ENCODE assay signal across 11 mouse cellular contexts in genomic region chr11:96091073-96091472, GRCm38 (mm10). TPM values are rescaled to one million over a fixed set of nuclear protein-coding genes. Genes with fewer than 3 reads are reported as not detected.
A peak's percentile ranks its signal among the peaks of the same experiment; 100 is the strongest.
DNase-seq lines count a peak whose midpoint lies in the region; ATAC-seq and TF ChIP-seq lines count a peak whose summit lies in the region.
"Had no signal": no experiment of that assay in that cellular context is flagged by ENCODE, and none has a peak within 500 bp of the region (broad histone marks: within the 10 kb centered on the region; RNA-seq: fewer than 3 reads in every experiment).

No protein-coding gene starts in this region.

- H3K27me3 ChIP-seq in embryonic facial prominence, embryonic 11.5 days (ENCODE audit: control insufficient read depth, insufficient read depth, low read length): no peaks in the 10 kb centered on the region; the same call in 1 of the 2 replicates

- H3K4me1 ChIP-seq in embryonic facial prominence, embryonic 11.5 days (ENCODE audit: control insufficient read depth, insufficient read depth, low read length): no peaks in the 10 kb centered on the region

- H3K9me3 ChIP-seq in embryonic facial prominence, embryonic 11.5 days (replicated peaks; ENCODE audit: control insufficient read depth, low read length): 0 out of 2 replicates have a peak, but pooled peaks cover 4% of the 10 kb centered on the region

- H3K27ac ChIP-seq in layer of hippocampus, adult 2 months: no peak overlapping the region
- no peak overlapping the region for H3K27ac ChIP-seq in embryonic facial prominence, embryonic 11.5 days (replicated peaks; ENCODE audit: low read depth, low read length)
- H3K27ac ChIP-seq: macrophage had no signal

- WGBS in embryonic facial prominence, embryonic 11.5 days: 54% methylated on average over 2 of the region's 2 CpGs

- no peaks in the 10 kb centered on the region for H3K36me3 ChIP-seq in embryonic facial prominence, embryonic 11.5 days (replicated peaks; ENCODE audit: control insufficient read depth, insufficient read depth, low read depth, low read length)

- H3K9ac ChIP-seq in embryonic facial prominence, embryonic 11.5 days (replicated peaks; ENCODE audit: low read length): no peak overlapping the region

- ATAC-seq in CD4-positive, CD25-positive, alpha-beta regulatory T cell, adult 4 months: no peak
- no peak for ATAC-seq in embryonic facial prominence, embryonic 11.5 days (replicated peaks; ENCODE audit: insufficient number of reproducible peaks, low FRiP score, low TSS enrichment, low read depth)

- H3K4me2 ChIP-seq in embryonic facial prominence, embryonic 11.5 days (ENCODE audit: low read depth, low read length): no peak overlapping the region

- peak; percentile 60 for TF ChIP-seq CTCF in layer of hippocampus, adult 2 months (conservative IDR thresholded peaks at IDR 0.05)

- DNase-seq in CD4-positive, CD25-positive, alpha-beta regulatory T cell, adult 2 months (ENCODE audit: low read depth, low spot score): peak; percentile 48
- no peak for DNase-seq in layer of hippocampus, adult 2 months (ENCODE audit: low spot score in 2 of 2)
- no peak for DNase-seq in layer of hippocampus, postnatal 25 days (ENCODE audit: extremely low spot score in 1 of 2, low spot score in 1 of 2)
- peak; percentile 32 for DNase-seq in CD4-positive helper T cell, adult 2 months (ENCODE audit: low read depth, low spot score)
- peak; percentile 45 for DNase-seq in embryonic facial prominence, embryonic 11.5 days (ENCODE audit: low spot score)
- no peak for DNase-seq in cerebellum, postnatal 4 days (ENCODE audit: low spot score in 2 of 2)
- no peak for DNase-seq in gastrocnemius, postnatal 10 days
- DNase-seq: gastrocnemius, postnatal 14 days; right cerebral cortex, adult 18-20 months had no signal

- no peak overlapping the region for H3K4me3 ChIP-seq in layer of hippocampus, adult 2 months
- no peak overlapping the region for H3K4me3 ChIP-seq in embryonic facial prominence, embryonic 11.5 days (ENCODE audit: low read depth, low read length)

RNA-seq across cellular contexts. Expression of gene Atp5g1, which starts 15.6 kb away (rescaled TPM):
- 100 to 1,000 TPM; 289 to 328 TPM for polyA plus RNA-seq in CD4-positive, CD25-positive, alpha-beta regulatory T cell, adult 4 months (2017; shearing (Covaris generic))
- 100 to 1,000 TPM; 409 to 414 TPM for total RNA-seq in layer of hippocampus, adult 2 months (2021)
- 100 to 1,000 TPM; 430 to 475 TPM for total RNA-seq in layer of hippocampus, postnatal 25 days (2021)
- 478 and 527 TPM in 2 replicates for polyA plus RNA-seq in embryonic facial prominence, embryonic 11.5 days (2014; fragmentation: Nextera tagmentation; extraction: Ambion mirVana)
- 1,000 to 10,000 TPM; 1,118 to 1,302 TPM for total RNA-seq in gastrocnemius, postnatal 10 days (2021)

RNA-seq across cellular contexts. Expression of gene Calcoco2, which starts 20.7 kb away (rescaled TPM):
- polyA plus RNA-seq in CD4-positive, CD25-positive, alpha-beta regulatory T cell, adult 4 months (2017; shearing (Covaris generic)): not detected
- not detected for total RNA-seq in layer of hippocampus, adult 2 months (2021)
- total RNA-seq in layer of hippocampus, postnatal 25 days (2021): not detected
- not detected in 2 replicates for polyA plus RNA-seq in embryonic facial prominence, embryonic 11.5 days (2014; fragmentation: Nextera tagmentation; extraction: Ambion mirVana)
- not detected for total RNA-seq in gastrocnemius, postnatal 10 days (2021)
- total RNA-seq: gastrocnemius, postnatal 14 days had no signal
- polyA plus RNA-seq: macrophage had no signal

RNA-seq across cellular contexts. Expression of gene Ube2z, which starts 25.9 kb away (rescaled TPM):
- 10 to 100 TPM in 1 of 2 experiments, 1 to 10 TPM in 1; 7.9 to 10.0 TPM for polyA plus RNA-seq in CD4-positive, CD25-positive, alpha-beta regulatory T cell, adult 4 months (2017; shearing (Covaris generic))
- total RNA-seq in layer of hippocampus, adult 2 months (2021): 10 to 100 TPM; 54.4 to 56.2 TPM
- 10 to 100 TPM; 51.6 to 58.2 TPM for total RNA-seq in layer of hippocampus, postnatal 25 days (2021)
- polyA plus RNA-seq in embryonic facial prominence, embryonic 11.5 days (2014; fragmentation: Nextera tagmentation; extraction: Ambion mirVana): 28.2 and 28.3 TPM in 2 replicates
- total RNA-seq in gastrocnemius, postnatal 10 days (2021): 10 to 100 TPM; 24.2 to 29.8 TPM

RNA-seq across cellular contexts. Expression of gene Ttll6, which starts 42.5 kb away (rescaled TPM):
- polyA plus RNA-seq in CD4-positive, CD25-positive, alpha-beta regulatory T cell, adult 4 months (2017; shearing (Covaris generic)): not detected
- under 1 TPM; 0.22 to 0.46 TPM for total RNA-seq in layer of hippocampus, adult 2 months (2021)
- under 1 TPM; 0.12 to 0.40 TPM for total RNA-seq in layer of hippocampus, postnatal 25 days (2021)
- polyA plus RNA-seq in embryonic facial prominence, embryonic 11.5 days (2014; fragmentation: Nextera tagmentation; extraction: Ambion mirVana): not detected in 2 replicates
- total RNA-seq in gastrocnemius, postnatal 10 days (2021): not detected
- total RNA-seq: gastrocnemius, postnatal 14 days had no signal
- polyA plus RNA-seq: macrophage had no signal

RNA-seq across cellular contexts. Expression of gene Snf8, which starts 56.4 kb away (rescaled TPM):
- polyA plus RNA-seq in CD4-positive, CD25-positive, alpha-beta regulatory T cell, adult 4 months (2017; shearing (Covaris generic)): 10 to 100 TPM; 32.8 to 42.6 TPM
- total RNA-seq in layer of hippocampus, adult 2 months (2021): 10 to 100 TPM; 92.8 to 96.8 TPM
- total RNA-seq in layer of hippocampus, postnatal 25 days (2021): 100 to 1,000 TPM in 1 of 2 experiments, 10 to 100 TPM in 1; 99.8 to 103 TPM
- polyA plus RNA-seq in embryonic facial prominence, embryonic 11.5 days (2014; fragmentation: Nextera tagmentation; extraction: Ambion mirVana): 37.3 and 37.7 TPM in 2 replicates
- total RNA-seq in gastrocnemius, postnatal 10 days (2021): 10 to 100 TPM; 31.6 to 34.5 TPM

Comparison
In these comparisons a context has a peak if more than half of its experiments do, and no peak if none do; other contexts are left out.
1. DNase-seq: peak in CD4-positive, CD25-positive, alpha-beta regulatory T cell, adult 2 months (single experiment), CD4-positive helper T cell, adult 2 months (single experiment) and embryonic facial prominence, embryonic 11.5 days (single experiment); none in layer of hippocampus, adult 2 months (0 of 2), layer of hippocampus, postnatal 25 days (0 of 2), cerebellum, postnatal 4 days (0 of 2) and gastrocnemius, postnatal 10 days (single experiment).